ENCODE assay signal across 20 mouse cellular contexts in the genomic region with DNA sequence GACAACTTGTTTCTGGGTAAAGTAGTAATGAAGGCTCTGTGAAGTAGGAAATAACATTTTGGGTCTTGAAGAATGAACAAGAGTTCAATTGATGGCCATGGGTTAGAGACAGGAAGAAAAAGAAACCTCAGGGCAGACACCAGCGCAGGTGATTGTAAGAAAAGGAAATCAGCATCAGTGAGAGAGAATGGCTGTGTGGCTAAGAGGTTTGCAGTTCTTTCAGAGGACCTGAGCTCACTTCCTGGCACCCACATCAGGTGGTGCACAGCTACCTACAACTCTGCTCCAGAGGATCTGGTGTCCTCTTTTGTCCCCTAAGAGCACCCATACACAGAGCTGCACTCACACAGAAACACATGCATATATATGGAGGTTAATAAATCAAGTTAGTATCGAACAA.
"Had no signal": no experiment of that assay in that cellular context is flagged by ENCODE, and none has a peak within 500 bp of the region (broad histone marks: within the 10 kb centered on the region; RNA-seq: fewer than 3 reads in every experiment).

No protein-coding gene starts in this region.

- H3K4me2 ChIP-seq: limb, embryonic 12.5 days; limb, embryonic 15.5 days; liver, embryonic 11.5 days; lung, embryonic 14.5 days; midbrain, embryonic 12.5 days; midbrain, embryonic 15.5 days had no signal

- ATAC-seq: intestine, embryonic 16.5 days; liver, postnatal 0 days; lung, postnatal 0 days; midbrain, embryonic 15.5 days had no signal

- H3K4me1 ChIP-seq: limb, embryonic 12.5 days; limb, embryonic 15.5 days; midbrain, embryonic 12.5 days; midbrain, embryonic 15.5 days had no signal

- H3K9me3 ChIP-seq: limb, embryonic 12.5 days; limb, embryonic 15.5 days; midbrain, embryonic 12.5 days; midbrain, embryonic 15.5 days had no signal

- H3K36me3 ChIP-seq: midbrain, embryonic 15.5 days had no signal

- H3K27me3 ChIP-seq: limb, embryonic 12.5 days; limb, embryonic 15.5 days; midbrain, embryonic 12.5 days; midbrain, embryonic 15.5 days had no signal

- H3K4me3 ChIP-seq: layer of hippocampus, adult 2 months; limb, embryonic 12.5 days; limb, embryonic 15.5 days; midbrain, embryonic 12.5 days; midbrain, embryonic 15.5 days had no signal

- H3K27ac ChIP-seq: layer of hippocampus, adult 2 months; limb, embryonic 12.5 days; limb, embryonic 15.5 days; liver, embryonic 14.5 days; macrophage; midbrain, embryonic 12.5 days; midbrain, embryonic 15.5 days; stomach, postnatal 0 days had no signal

- H3K9ac ChIP-seq: limb, embryonic 12.5 days; limb, embryonic 15.5 days; liver, embryonic 14.5 days; liver, postnatal 0 days; lung, embryonic 14.5 days; midbrain, embryonic 12.5 days; midbrain, embryonic 15.5 days had no signal

- DNase-seq: kidney, adult 18-20 months; kidney, adult 9 months; kidney, postnatal 25 days; layer of hippocampus, adult 9-11 months; liver, postnatal 0 days; lung, embryonic 14.5 days; right cerebral cortex, adult 18-20 months; right cerebral cortex, postnatal 14 days; right cerebral cortex, postnatal 4 days had no signal
